Mouse (Mus musculus): ENCODE data around the gene Sec13. TPM values are rescaled to one million over a fixed set of nuclear protein-coding genes. Genes with fewer than 3 reads are reported as not detected.
A peak's percentile ranks its signal among the peaks of the same experiment; 100 is the strongest.

Sec13 gene
- polyA plus RNA-seq (2015; fragmentation: Nextera tagmentation; extraction: Ambion mirVana): 147 and 150 TPM in 2 replicates

GRCm38 (mm10) chr6:113740236-113741217 lies at the start of gene Sec13:
Sec13 (minus strand) TSS chr6:113740743.
- Histone ChIP-seq H3K4me2 (peak within 1 kb of the TSS; percentile 84), H3K27ac (peak within 1 kb of the TSS; percentile 70), H3K4me3 (replicated peaks) (peak within 1 kb of the TSS; percentile 83), H3K9me3 (replicated peaks) (no peaks in the 10 kb centered on the region), H3K27me3 (0 out of 2 replicates have a peak, but pooled peaks cover 2% of the 10 kb centered on the region), H3K9ac (peak within 1 kb of the TSS; percentile 90), H3K36me3 (peaks cover 26% of the 10 kb centered on the region), H3K4me1 (replicated peaks) (peaks cover 23% of the 10 kb centered on the region)
- peak; percentile 80 for DNase-seq
- WGBS (ENCODE audit: insufficient replicate concordance): 7% methylated on average over 41 of the region's 41 CpGs
- peak; percentile 81 for ATAC-seq (ENCODE audit: low read depth)

GRCm38 (mm10) chr6:113787459-113787968 lies 47.0 kb upstream of the Sec13 start:
- H3K4me3 ChIP-seq (replicated peaks): no peak overlapping the region
- DNase-seq: no peak
- no peak overlapping the region for H3K27ac ChIP-seq
- H3K9ac ChIP-seq: no peak overlapping the region
- H3K9me3 ChIP-seq (replicated peaks): no peaks in the 10 kb centered on the region
- no peaks in the 10 kb centered on the region for H3K4me1 ChIP-seq (replicated peaks)
- H3K4me2 ChIP-seq: no peak overlapping the region
- WGBS (ENCODE audit: insufficient replicate concordance): 49% methylated on average over 6 of the region's 6 CpGs
- no peaks in the 10 kb centered on the region for H3K36me3 ChIP-seq
- no peaks in the 10 kb centered on the region for H3K27me3 ChIP-seq
- ATAC-seq (ENCODE audit: low read depth): no peak

- Histone ChIP-seq H3K27ac (no peak overlapping the region), H3K9me3 (replicated peaks) (no peaks in the 10 kb centered on the region), H3K9ac (no peak overlapping the region), H3K4me2 (no peak overlapping the region), H3K27me3 (no peaks in the 10 kb centered on the region), H3K4me3 (replicated peaks) (no peak overlapping the region), H3K36me3 (no peaks in the 10 kb centered on the region), H3K4me1 (replicated peaks) (no peaks in the 10 kb centered on the region)
- no peak for ATAC-seq (ENCODE audit: low read depth)
- 46% methylated on average over 7 of the region's 7 CpGs for WGBS (ENCODE audit: insufficient replicate concordance)
- DNase-seq: no peak
Observed at GRCm38 (mm10) chr6:113785658-113786057, 45.1 kb upstream of the Sec13 start.

GRCm38 (mm10) chr6:113778229-113778753 lies 37.7 kb upstream of the Sec13 start:
- Histone ChIP-seq H3K36me3 (no peaks in the 10 kb centered on the region), H3K4me2 (no peak overlapping the region), H3K27me3 (no peaks in the 10 kb centered on the region), H3K4me3 (replicated peaks) (no peak overlapping the region), H3K27ac (no peak overlapping the region), H3K9ac (no peak overlapping the region), H3K4me1 (replicated peaks) (no peaks in the 10 kb centered on the region), H3K9me3 (replicated peaks) (no peaks in the 10 kb centered on the region)
- ATAC-seq (ENCODE audit: low read depth) (no peak), DNase-seq (no peak)
- WGBS (ENCODE audit: insufficient replicate concordance): 55% methylated on average over 7 of the region's 7 CpGs

- Histone ChIP-seq H3K4me1 (replicated peaks) (no peaks in the 10 kb centered on the region), H3K9me3 (replicated peaks) (no peaks in the 10 kb centered on the region), H3K4me2 (no peak overlapping the region), H3K27ac (no peak overlapping the region), H3K27me3 (no peaks in the 10 kb centered on the region), H3K36me3 (no peaks in the 10 kb centered on the region), H3K9ac (no peak overlapping the region), H3K4me3 (replicated peaks) (no peak overlapping the region)
- DNase-seq (no peak), ATAC-seq (ENCODE audit: low read depth) (no peak)
- WGBS (ENCODE audit: insufficient replicate concordance): 46% methylated on average over 11 of the region's 11 CpGs
Observed at GRCm38 (mm10) chr6:113768804-113769203, 28.3 kb upstream of the Sec13 start.

GRCm38 (mm10) chr6:113761644-113762043 lies 21.1 kb upstream of the Sec13 start:
- Histone ChIP-seq H3K27ac (no peak overlapping the region), H3K4me3 (replicated peaks) (no peak overlapping the region), H3K27me3 (no peaks in the 10 kb centered on the region), H3K4me1 (replicated peaks) (no peaks in the 10 kb centered on the region), H3K4me2 (no peak overlapping the region), H3K9ac (no peak overlapping the region), H3K9me3 (replicated peaks) (no peaks in the 10 kb centered on the region), H3K36me3 (no peaks in the 10 kb centered on the region)
- ATAC-seq (ENCODE audit: low read depth): peak; percentile 26; the same call in 1 of the 2 replicates
- 19% methylated on average over 7 of the region's 7 CpGs for WGBS (ENCODE audit: insufficient replicate concordance)
- peak; percentile 28 for DNase-seq

GRCm38 (mm10) chr6:113749119-113749685 lies 8.7 kb upstream of the Sec13 start:
- Histone ChIP-seq H3K4me3 (replicated peaks) (no peak overlapping the region), H3K9me3 (replicated peaks) (no peaks in the 10 kb centered on the region), H3K27ac (no peak overlapping the region), H3K27me3 (peaks cover 41% of the 10 kb centered on the region), H3K4me2 (no peak overlapping the region), H3K36me3 (no peaks in the 10 kb centered on the region), H3K4me1 (replicated peaks) (0 out of 2 replicates have a peak, but pooled peaks cover 5% of the 10 kb centered on the region), H3K9ac (no peak overlapping the region)
- DNase-seq (no peak), ATAC-seq (ENCODE audit: low read depth) (no peak)
- 42% methylated on average over 17 of the region's 17 CpGs for WGBS (ENCODE audit: insufficient replicate concordance)

GRCm38 (mm10) chr6:113748351-113748750 lies 7.8 kb upstream of the Sec13 start:
- H3K4me3 ChIP-seq (replicated peaks): peak overlapping the region; percentile 2; the same call in 1 of the 2 replicates
- WGBS (ENCODE audit: insufficient replicate concordance): 24% methylated on average over 26 of the region's 26 CpGs
- H3K4me1 ChIP-seq (replicated peaks): 0 out of 2 replicates have a peak, but pooled peaks cover 5% of the 10 kb centered on the region
- no peak for ATAC-seq (ENCODE audit: low read depth)
- H3K9me3 ChIP-seq (replicated peaks): no peaks in the 10 kb centered on the region
- H3K9ac ChIP-seq: no peak overlapping the region
- peak overlapping the region; percentile 14; the same call in 1 of the 2 replicates for H3K4me2 ChIP-seq
- peaks cover 43% of the 10 kb centered on the region for H3K27me3 ChIP-seq
- H3K27ac ChIP-seq: no peak overlapping the region
- no peaks in the 10 kb centered on the region for H3K36me3 ChIP-seq
- no peak for DNase-seq

GRCm38 (mm10) chr6:113747284-113747683 lies 6.7 kb upstream of the Sec13 start:
- H3K4me1 ChIP-seq (replicated peaks): 0 out of 2 replicates have a peak, but pooled peaks cover 5% of the 10 kb centered on the region
- no peak overlapping the region for H3K9ac ChIP-seq
- ATAC-seq (ENCODE audit: low read depth) (no peak), DNase-seq (no peak)
- no peak overlapping the region for H3K4me2 ChIP-seq
- 72% methylated on average over 14 of the region's 14 CpGs for WGBS (ENCODE audit: insufficient replicate concordance)
- no peaks in the 10 kb centered on the region for H3K9me3 ChIP-seq (replicated peaks)
- H3K27me3 ChIP-seq: peaks cover 43% of the 10 kb centered on the region
- H3K27ac ChIP-seq: no peak overlapping the region
- no peaks in the 10 kb centered on the region for H3K36me3 ChIP-seq
- no peak overlapping the region for H3K4me3 ChIP-seq (replicated peaks)

- Histone ChIP-seq H3K4me1 (replicated peaks) (peaks cover 8% of the 10 kb centered on the region), H3K4me3 (replicated peaks) (no peak overlapping the region), H3K36me3 (no peaks in the 10 kb centered on the region), H3K9me3 (replicated peaks) (no peaks in the 10 kb centered on the region), H3K4me2 (no peak overlapping the region), H3K27ac (no peak overlapping the region; the same call in 1 of the 2 replicates), H3K9ac (no peak overlapping the region), H3K27me3 (peaks cover 43% of the 10 kb centered on the region)
- DNase-seq (no peak), ATAC-seq (ENCODE audit: low read depth) (no peak)
Observed at GRCm38 (mm10) chr6:113745117-113745516, 4.6 kb upstream of the Sec13 start.

- H3K4me1 ChIP-seq (replicated peaks): peaks cover 23% of the 10 kb centered on the region
- H3K4me3 ChIP-seq (replicated peaks): no peak overlapping the region
- DNase-seq: no peak
- no peak overlapping the region for H3K4me2 ChIP-seq
- H3K9ac ChIP-seq: no peak overlapping the region
- H3K27me3 ChIP-seq: peaks cover 24% of the 10 kb centered on the region
- no peak overlapping the region for H3K27ac ChIP-seq
- H3K9me3 ChIP-seq (replicated peaks): no peaks in the 10 kb centered on the region
- ATAC-seq (ENCODE audit: low read depth): no peak
- 42% methylated on average over 1 of the region's 1 CpGs for WGBS (ENCODE audit: insufficient replicate concordance)
- H3K36me3 ChIP-seq: peaks cover 2% of the 10 kb centered on the region; the same call in 1 of the 2 replicates
Observed at GRCm38 (mm10) chr6:113743111-113743510, 2.6 kb upstream of the Sec13 start.

Measured in liver, embryonic 13.5 days (tissue).